Mouse (Mus musculus): Measurements from ENCODE around the gene Pomp. TPM values are rescaled to one million over a fixed set of nuclear protein-coding genes. Genes with fewer than 3 reads are reported as not detected.
"Not testable (repeated sequence)": the region's sequence is repeated elsewhere in the genome, so short reads cannot be mapped to it uniquely, and the experiment has no call there.

Pomp gene
- polyA plus RNA-seq, 1 experiment from 2014 or later = 500 TPM

DNA sequence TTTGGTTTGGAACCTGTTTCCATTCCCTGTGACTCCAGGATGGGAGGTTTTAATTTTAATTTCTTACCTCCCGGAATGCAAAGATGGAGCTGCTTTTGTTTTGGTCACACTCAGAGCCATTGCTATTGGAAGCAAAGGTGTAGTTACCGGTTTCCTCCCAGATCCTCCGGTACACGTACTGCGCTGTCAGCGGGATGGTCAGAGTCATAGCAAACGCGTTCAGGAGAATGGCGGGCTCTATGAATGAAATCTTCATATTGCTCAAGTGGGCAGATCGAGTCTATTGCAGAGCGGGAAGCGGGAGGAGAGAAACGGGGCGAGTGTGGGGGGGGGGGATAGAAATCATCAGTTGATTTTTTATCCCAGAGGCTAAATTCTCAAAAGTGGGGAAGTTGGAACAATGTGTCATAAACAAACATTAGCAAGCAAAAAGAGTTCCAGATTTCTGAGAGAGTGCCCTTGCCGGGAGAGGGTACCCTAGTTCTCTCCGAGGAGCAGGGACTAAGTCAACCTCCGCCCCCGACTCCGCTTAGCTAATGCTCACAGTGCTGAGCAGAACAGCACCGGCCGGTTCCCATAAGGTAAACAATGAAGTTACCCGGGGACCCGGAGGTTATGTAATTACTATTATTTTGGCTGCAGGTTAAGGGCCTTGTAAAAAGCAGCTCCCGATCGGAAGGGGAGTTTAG, 33.6 kb downstream of the Pomp start:
- WGBS = 3% methylated on average over 25 of the region's 25 CpGs
- peak overlapping the region; percentile 73 for H3K4me3 ChIP-seq (ENCODE audit: low read depth, low read length)
- H3K27ac ChIP-seq (ENCODE audit: low read depth, low read length) = peak overlapping the region; percentile 90
- no peak; the same call in 1 of the 2 replicates for ATAC-seq
- H3K36me3 ChIP-seq (ENCODE audit: control insufficient read depth, insufficient read depth) = no peaks in the 10 kb centered on the region
- no peaks in the 10 kb centered on the region for H3K27me3 ChIP-seq (replicated peaks; ENCODE audit: control insufficient read depth, insufficient read depth, low read length)
- TF ChIP-seq CTCF (IDR thresholded peaks at IDR 0.05; ENCODE audit: low read depth) = no peak
- H3K9me3 ChIP-seq (ENCODE audit: control insufficient read depth) = no peaks in the 10 kb centered on the region
- peak overlapping the region; percentile 81 for H3K9ac ChIP-seq (ENCODE audit: low read depth, low read length)
- H3K4me2 ChIP-seq (replicated peaks; ENCODE audit: low read depth) = peak overlapping the region; percentile 93
- H3K4me1 ChIP-seq (replicated peaks; ENCODE audit: control insufficient read depth, insufficient read depth, low read length) = 0 out of 2 replicates have a peak, but pooled peaks cover 7% of the 10 kb centered on the region

DNA sequence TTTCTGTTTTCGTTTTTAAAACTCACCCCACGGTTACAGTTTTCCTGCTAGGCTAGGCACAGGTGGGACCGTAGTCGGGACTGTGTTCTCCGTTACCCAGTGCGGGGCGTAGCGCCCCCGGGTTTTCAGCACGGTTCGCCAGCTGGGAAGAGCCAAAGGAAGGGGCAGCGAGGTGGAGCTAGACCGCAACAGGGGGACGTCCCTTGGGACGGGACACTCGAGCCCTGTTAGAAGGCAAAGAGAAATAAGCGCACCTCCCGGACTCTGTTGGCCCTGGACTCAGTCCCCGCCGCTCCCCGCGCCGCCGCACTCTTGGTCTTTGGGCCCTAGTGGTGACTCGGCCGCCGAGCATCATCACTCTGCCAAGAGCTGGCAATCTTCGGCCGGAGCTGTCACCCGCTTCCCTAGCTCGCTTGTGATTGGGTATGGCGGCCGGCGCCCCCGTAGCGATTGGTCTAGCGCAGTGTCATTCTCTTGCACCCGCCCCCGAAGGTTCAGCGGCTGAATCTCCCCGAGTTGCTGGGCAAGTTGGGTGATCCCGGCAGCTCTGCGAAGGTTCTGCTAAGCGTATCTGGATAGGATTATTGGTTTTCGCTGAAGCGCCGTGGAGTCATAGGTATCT, 34.3 kb downstream of the Pomp start, which contains the start of gene Slc46a3:
Gene Slc46a3, minus strand, starts transcription at position 361 of the 622 bp plus-strand sequence.
- peak; percentile 65 for TF ChIP-seq CTCF (IDR thresholded peaks at IDR 0.05; ENCODE audit: low read depth)
- ATAC-seq = peak; percentile 90
- H3K4me2 ChIP-seq (replicated peaks; ENCODE audit: low read depth) = peak within 1 kb of the TSS; percentile 93
- peak within 1 kb of the TSS; percentile 73 for H3K4me3 ChIP-seq (ENCODE audit: low read depth, low read length)
- H3K36me3 ChIP-seq (ENCODE audit: control insufficient read depth, insufficient read depth) = no peaks in the 10 kb centered on the region
- H3K9ac ChIP-seq (ENCODE audit: low read depth, low read length) = peak within 1 kb of the TSS; percentile 81
- H3K27ac ChIP-seq (ENCODE audit: low read depth, low read length) = peak within 1 kb of the TSS; percentile 90
- no peaks in the 10 kb centered on the region for H3K9me3 ChIP-seq (ENCODE audit: control insufficient read depth)
- under 1% methylated on average over 47 of the region's 47 CpGs for WGBS
- H3K4me1 ChIP-seq (replicated peaks; ENCODE audit: control insufficient read depth, insufficient read depth, low read length) = 0 out of 2 replicates have a peak, but pooled peaks cover 7% of the 10 kb centered on the region
- no peaks in the 10 kb centered on the region for H3K27me3 ChIP-seq (replicated peaks; ENCODE audit: control insufficient read depth, insufficient read depth, low read length)

- peak overlapping the region; percentile 93 for H3K4me2 ChIP-seq (replicated peaks; ENCODE audit: low read depth)
- 0 out of 2 replicates have a peak, but pooled peaks cover 7% of the 10 kb centered on the region for H3K4me1 ChIP-seq (replicated peaks; ENCODE audit: control insufficient read depth, insufficient read depth, low read length)
- H3K4me3 ChIP-seq (ENCODE audit: low read depth, low read length) = peak overlapping the region; percentile 73
- no peak for ATAC-seq
- no peak overlapping the region for H3K9ac ChIP-seq (ENCODE audit: low read depth, low read length)
- no peaks in the 10 kb centered on the region for H3K9me3 ChIP-seq (ENCODE audit: control insufficient read depth)
- no peaks in the 10 kb centered on the region for H3K27me3 ChIP-seq (replicated peaks; ENCODE audit: control insufficient read depth, insufficient read depth, low read length)
- H3K27ac ChIP-seq (ENCODE audit: low read depth, low read length) = peak overlapping the region; percentile 71
- TF ChIP-seq CTCF (IDR thresholded peaks at IDR 0.05; ENCODE audit: low read depth) = no peak
- H3K36me3 ChIP-seq (ENCODE audit: control insufficient read depth, insufficient read depth) = no peaks in the 10 kb centered on the region
- WGBS = 32% methylated on average over 16 of the region's 16 CpGs
Measured at GRCm38 (mm10) chr5:147895436-147896198, 35.4 kb downstream of the Pomp start.

DNA sequence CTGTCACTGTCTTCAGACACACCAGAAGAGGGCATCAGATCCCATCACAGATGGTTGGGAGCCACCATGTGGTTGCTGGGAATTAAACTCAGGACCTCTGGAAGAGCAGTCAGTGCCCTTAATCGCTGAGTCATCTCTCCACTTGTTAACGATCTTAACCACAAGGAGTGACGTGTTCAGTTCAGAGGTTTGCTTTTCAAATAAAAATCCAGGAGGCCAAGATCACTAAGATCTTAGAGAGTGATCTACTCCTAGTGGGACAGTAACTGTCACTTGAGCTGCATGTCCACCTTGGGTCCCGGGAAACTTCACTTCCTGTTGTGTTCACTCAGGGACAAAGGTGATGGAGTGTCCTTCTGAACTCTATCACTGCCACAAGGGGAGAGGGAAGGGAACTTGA, 36.2 kb downstream of the Pomp start:
- WGBS = 66% methylated on average over 4 of the region's 4 CpGs
- H3K9ac ChIP-seq (ENCODE audit: low read depth, low read length); H3K27ac ChIP-seq (ENCODE audit: low read depth, low read length): not testable (repeated sequence)

DNA sequence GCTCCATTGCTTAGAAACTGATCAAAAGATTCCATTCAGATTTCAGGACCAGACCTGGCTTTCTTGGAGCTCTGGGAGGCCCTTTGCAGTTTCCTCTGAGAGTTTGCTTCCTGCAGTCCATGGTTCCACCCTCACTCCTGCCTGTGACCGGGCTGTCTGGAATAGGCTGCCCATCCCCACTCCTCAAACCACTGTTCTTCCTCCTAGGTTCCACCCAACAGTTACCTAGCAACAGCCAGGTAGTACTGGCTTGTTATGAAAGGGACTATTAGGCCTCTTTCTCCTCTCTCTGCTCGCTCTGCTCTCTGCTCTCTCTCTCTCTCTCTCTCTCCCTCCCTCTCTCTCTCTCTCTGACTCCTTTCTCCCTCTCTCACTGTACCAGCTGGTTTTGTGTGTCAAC, 38.0 kb downstream of the Pomp start:
- Histone ChIP-seq H3K27ac (ENCODE audit: low read depth, low read length) (no peak overlapping the region), H3K9me3 (ENCODE audit: control insufficient read depth) (no peaks in the 10 kb centered on the region), H3K4me1 (replicated peaks; ENCODE audit: control insufficient read depth, insufficient read depth, low read length) (0 out of 2 replicates have a peak, but pooled peaks cover 7% of the 10 kb centered on the region), H3K4me2 (replicated peaks; ENCODE audit: low read depth) (no peak overlapping the region), H3K27me3 (replicated peaks; ENCODE audit: control insufficient read depth, insufficient read depth, low read length) (no peaks in the 10 kb centered on the region), H3K4me3 (ENCODE audit: low read depth, low read length) (no peak overlapping the region), H3K9ac (ENCODE audit: low read depth, low read length) (no peak overlapping the region), H3K36me3 (ENCODE audit: control insufficient read depth, insufficient read depth) (no peaks in the 10 kb centered on the region)
- peak; percentile 28 for ATAC-seq
- TF ChIP-seq CTCF (IDR thresholded peaks at IDR 0.05; ENCODE audit: low read depth) = no peak
- WGBS = 37% methylated on average over 2 of the region's 2 CpGs

More for the DNA sequence above, 36.2 kb downstream of the Pomp start:
- not testable (repeated sequence) for H3K4me2 ChIP-seq (replicated peaks; ENCODE audit: low read depth); H3K27me3 ChIP-seq (replicated peaks; ENCODE audit: control insufficient read depth, insufficient read depth, low read length); H3K36me3 ChIP-seq (ENCODE audit: control insufficient read depth, insufficient read depth); H3K4me3 ChIP-seq (ENCODE audit: low read depth, low read length); H3K9me3 ChIP-seq (ENCODE audit: control insufficient read depth); H3K4me1 ChIP-seq (replicated peaks; ENCODE audit: control insufficient read depth, insufficient read depth, low read length); ATAC-seq

DNA sequence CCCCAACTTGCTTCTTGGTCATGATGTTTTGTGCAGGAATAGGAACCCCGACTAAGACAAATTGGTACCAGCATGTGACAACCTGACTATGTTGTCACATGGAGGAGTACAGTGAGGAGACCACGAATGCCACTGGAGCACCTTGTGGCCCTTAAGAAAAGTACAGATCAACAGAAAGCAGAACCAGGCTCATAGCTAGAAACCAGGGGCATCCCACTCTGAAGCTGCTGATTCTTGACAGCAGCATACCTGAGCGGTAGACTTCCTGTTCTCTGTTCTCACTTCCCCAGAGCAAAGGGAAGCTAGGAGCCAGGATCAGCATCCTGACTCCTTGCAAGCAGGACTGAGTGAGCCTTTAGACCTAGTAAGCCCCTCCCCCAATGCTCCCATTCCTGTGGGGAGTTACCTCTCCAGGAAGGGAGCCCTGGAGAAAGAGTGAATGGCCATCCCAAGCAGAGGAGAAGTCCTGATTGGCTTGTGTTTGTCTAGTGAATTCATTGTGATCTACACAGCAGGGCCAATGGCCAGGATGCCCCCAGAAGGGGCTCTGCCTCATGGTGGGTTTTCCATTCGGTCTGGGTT, 38.8 kb downstream of the Pomp start:
- H3K9ac ChIP-seq (ENCODE audit: low read depth, low read length) = no peak overlapping the region
- no peak for TF ChIP-seq CTCF (IDR thresholded peaks at IDR 0.05; ENCODE audit: low read depth)
- H3K9me3 ChIP-seq (ENCODE audit: control insufficient read depth) = no peaks in the 10 kb centered on the region
- H3K27me3 ChIP-seq (replicated peaks; ENCODE audit: control insufficient read depth, insufficient read depth, low read length) = no peaks in the 10 kb centered on the region
- no peak overlapping the region for H3K4me2 ChIP-seq (replicated peaks; ENCODE audit: low read depth)
- 70% methylated on average over 4 of the region's 4 CpGs for whole genome bisulfite sequencing
- no peaks in the 10 kb centered on the region for H3K36me3 ChIP-seq (ENCODE audit: control insufficient read depth, insufficient read depth)
- 0 out of 2 replicates have a peak, but pooled peaks cover 7% of the 10 kb centered on the region for H3K4me1 ChIP-seq (replicated peaks; ENCODE audit: control insufficient read depth, insufficient read depth, low read length)
- ATAC-seq = no peak
- no peak overlapping the region for H3K27ac ChIP-seq (ENCODE audit: low read depth, low read length)
- no peak overlapping the region for H3K4me3 ChIP-seq (ENCODE audit: low read depth, low read length)
